Mouse (Mus musculus): ENCODE measurements around the gene Itpripl2. TPM values are rescaled to one million over a fixed set of nuclear protein-coding genes. Genes with fewer than 3 reads are reported as not detected.

Gene Itpripl2
- polyA plus RNA-seq, 1 experiment from 2014 or later = 1.1 TPM

- Histone ChIP-seq H3K9ac (ENCODE audit: low read depth, low read length) (no peak overlapping the region), H3K4me2 (no peak overlapping the region), H3K4me3 (ENCODE audit: low read depth, low read length) (no peak overlapping the region), H3K9me3 (ENCODE audit: control insufficient read depth, low read length) (no peaks in the 10 kb centered on the region), H3K27ac (ENCODE audit: low read depth, low read length) (no peak overlapping the region), H3K36me3 (ENCODE audit: control insufficient read depth, insufficient read depth, low read length) (no peaks in the 10 kb centered on the region), H3K27me3 (replicated peaks; ENCODE audit: control insufficient read depth, insufficient read depth, low read length) (peaks cover 22% of the 10 kb centered on the region), H3K4me1 (replicated peaks; ENCODE audit: control insufficient read depth, insufficient read depth, low read length) (peaks cover 6% of the 10 kb centered on the region)
- 84% methylated on average over 9 of the region's 9 CpGs for WGBS
- ATAC-seq (replicated peaks; ENCODE audit: low FRiP score) (no peak), DNase-seq (ENCODE audit: low spot score) (no peak)
Measured at GRCm38 (mm10) chr7:118493892-118494291, 2.1 kb upstream of the Itpripl2 start.

GRCm38 (mm10) chr7:118490666-118491430 lies 927 bp downstream of the Itpripl2 start:
- Histone ChIP-seq H3K4me1 (replicated peaks; ENCODE audit: control insufficient read depth, insufficient read depth, low read length) (peaks cover 10% of the 10 kb centered on the region), H3K36me3 (ENCODE audit: control insufficient read depth, insufficient read depth, low read length) (no peaks in the 10 kb centered on the region), H3K27ac (ENCODE audit: low read depth, low read length) (peak overlapping the region; percentile 65; the same call in 1 of the 2 replicates), H3K9ac (ENCODE audit: low read depth, low read length) (peak overlapping the region; percentile 76), H3K9me3 (ENCODE audit: control insufficient read depth, low read length) (no peaks in the 10 kb centered on the region), H3K4me2 (peak overlapping the region; percentile 83), H3K27me3 (replicated peaks; ENCODE audit: control insufficient read depth, insufficient read depth, low read length) (peaks cover 22% of the 10 kb centered on the region), H3K4me3 (ENCODE audit: low read depth, low read length) (peak overlapping the region; percentile 67)
- ATAC-seq (replicated peaks; ENCODE audit: low FRiP score) = peak; percentile 43
- DNase-seq (ENCODE audit: low spot score) = no peak
- WGBS = 6% methylated on average over 67 of the region's 67 CpGs

GRCm38 (mm10) chr7:118489706-118490665 lies 1.8 kb downstream of the Itpripl2 start:
- Histone ChIP-seq H3K4me3 (ENCODE audit: low read depth, low read length) (peak overlapping the region; percentile 67), H3K4me1 (replicated peaks; ENCODE audit: control insufficient read depth, insufficient read depth, low read length) (peaks cover 10% of the 10 kb centered on the region), H3K9me3 (ENCODE audit: control insufficient read depth, low read length) (no peaks in the 10 kb centered on the region), H3K9ac (ENCODE audit: low read depth, low read length) (no peak overlapping the region), H3K27ac (ENCODE audit: low read depth, low read length) (no peak overlapping the region), H3K4me2 (peak overlapping the region; percentile 83), H3K36me3 (ENCODE audit: control insufficient read depth, insufficient read depth, low read length) (no peaks in the 10 kb centered on the region), H3K27me3 (replicated peaks; ENCODE audit: control insufficient read depth, insufficient read depth, low read length) (peaks cover 22% of the 10 kb centered on the region)
- peak; percentile 32 for DNase-seq (ENCODE audit: low spot score)
- ATAC-seq (replicated peaks; ENCODE audit: low FRiP score) = no peak
- 52% methylated on average over 57 of the region's 57 CpGs for WGBS

- Histone ChIP-seq H3K4me2 (peak overlapping the region; percentile 31; the same call in 1 of the 2 replicates), H3K4me1 (replicated peaks; ENCODE audit: control insufficient read depth, insufficient read depth, low read length) (peaks cover 10% of the 10 kb centered on the region)
Measured at GRCm38 (mm10) chr7:118488060-118488664, 3.6 kb downstream of the Itpripl2 start.

GRCm38 (mm10) chr7:118486917-118487316 lies 4.9 kb downstream of the Itpripl2 start:
- Histone ChIP-seq H3K27me3 (replicated peaks; ENCODE audit: control insufficient read depth, insufficient read depth, low read length) (peaks cover 22% of the 10 kb centered on the region), H3K36me3 (ENCODE audit: control insufficient read depth, insufficient read depth, low read length) (no peaks in the 10 kb centered on the region), H3K4me1 (replicated peaks; ENCODE audit: control insufficient read depth, insufficient read depth, low read length) (peaks cover 8% of the 10 kb centered on the region), H3K9ac (ENCODE audit: low read depth, low read length) (no peak overlapping the region), H3K27ac (ENCODE audit: low read depth, low read length) (no peak overlapping the region), H3K4me3 (ENCODE audit: low read depth, low read length) (no peak overlapping the region), H3K4me2 (no peak overlapping the region), H3K9me3 (ENCODE audit: control insufficient read depth, low read length) (no peaks in the 10 kb centered on the region)
- ATAC-seq (replicated peaks; ENCODE audit: low FRiP score) (no peak), DNase-seq (ENCODE audit: low spot score) (no peak)
- WGBS = 62% methylated on average over 5 of the region's 5 CpGs

More at GRCm38 (mm10) chr7:118488060-118488664, 3.6 kb downstream of the Itpripl2 start:
- H3K36me3 ChIP-seq (ENCODE audit: control insufficient read depth, insufficient read depth, low read length) = no peaks in the 10 kb centered on the region
- peaks cover 22% of the 10 kb centered on the region for H3K27me3 ChIP-seq (replicated peaks; ENCODE audit: control insufficient read depth, insufficient read depth, low read length)
- 42% methylated on average over 8 of the region's 8 CpGs for WGBS
- no peak overlapping the region for H3K9ac ChIP-seq (ENCODE audit: low read depth, low read length)
- ATAC-seq (replicated peaks; ENCODE audit: low FRiP score) (no peak), DNase-seq (ENCODE audit: low spot score) (no peak)
- H3K4me3 ChIP-seq (ENCODE audit: low read depth, low read length) = no peak overlapping the region
- H3K27ac ChIP-seq (ENCODE audit: low read depth, low read length) = no peak overlapping the region
- no peaks in the 10 kb centered on the region for H3K9me3 ChIP-seq (ENCODE audit: control insufficient read depth, low read length)

- H3K4me3 ChIP-seq (ENCODE audit: low read depth, low read length) = no peak overlapping the region
- H3K27ac ChIP-seq (ENCODE audit: low read depth, low read length) = no peak overlapping the region
- WGBS = 64% methylated on average over 1 of the region's 1 CpGs
- ATAC-seq (replicated peaks; ENCODE audit: low FRiP score) = no peak
- peaks cover 4% of the 10 kb centered on the region; the same call in 1 of the 2 replicates for H3K4me1 ChIP-seq (replicated peaks; ENCODE audit: control insufficient read depth, insufficient read depth, low read length)
- H3K9ac ChIP-seq (ENCODE audit: low read depth, low read length) = no peak overlapping the region
- no peak overlapping the region for H3K4me2 ChIP-seq
- H3K36me3 ChIP-seq (ENCODE audit: control insufficient read depth, insufficient read depth, low read length) = no peaks in the 10 kb centered on the region
- no peak for DNase-seq (ENCODE audit: low spot score)
- no peaks in the 10 kb centered on the region for H3K9me3 ChIP-seq (ENCODE audit: control insufficient read depth, low read length)
- H3K27me3 ChIP-seq (replicated peaks; ENCODE audit: control insufficient read depth, insufficient read depth, low read length) = no peaks in the 10 kb centered on the region
Measured at GRCm38 (mm10) chr7:118483996-118484395, 7.8 kb downstream of the Itpripl2 start.

GRCm38 (mm10) chr7:118482001-118482400 lies 9.8 kb downstream of the Itpripl2 start:
- no peaks in the 10 kb centered on the region for H3K36me3 ChIP-seq (ENCODE audit: control insufficient read depth, insufficient read depth, low read length)
- ATAC-seq (replicated peaks; ENCODE audit: low FRiP score) = no peak

GRCm38 (mm10) chr7:118481047-118481810 lies 10.5 kb downstream of the Itpripl2 start:
- H3K36me3 ChIP-seq (ENCODE audit: control insufficient read depth, insufficient read depth, low read length) = no peaks in the 10 kb centered on the region
- H3K4me3 ChIP-seq (ENCODE audit: low read depth, low read length) = no peak overlapping the region
- H3K4me2 ChIP-seq = no peak overlapping the region
- ATAC-seq (replicated peaks; ENCODE audit: low FRiP score) = no peak
- no peak overlapping the region for H3K9ac ChIP-seq (ENCODE audit: low read depth, low read length)
- no peaks in the 10 kb centered on the region for H3K27me3 ChIP-seq (replicated peaks; ENCODE audit: control insufficient read depth, insufficient read depth, low read length)
- DNase-seq (ENCODE audit: low spot score) = no peak
- no peak overlapping the region for H3K27ac ChIP-seq (ENCODE audit: low read depth, low read length)
- no peaks in the 10 kb centered on the region for H3K4me1 ChIP-seq (replicated peaks; ENCODE audit: control insufficient read depth, insufficient read depth, low read length)
- 55% methylated on average over 10 of the region's 10 CpGs for WGBS
- no peaks in the 10 kb centered on the region for H3K9me3 ChIP-seq (ENCODE audit: control insufficient read depth, low read length)

More at GRCm38 (mm10) chr7:118482001-118482400, 9.8 kb downstream of the Itpripl2 start:
- no peaks in the 10 kb centered on the region for H3K9me3 ChIP-seq (ENCODE audit: control insufficient read depth, low read length)
- H3K27me3 ChIP-seq (replicated peaks; ENCODE audit: control insufficient read depth, insufficient read depth, low read length) = no peaks in the 10 kb centered on the region
- no peak overlapping the region for H3K4me2 ChIP-seq
- H3K4me1 ChIP-seq (replicated peaks; ENCODE audit: control insufficient read depth, insufficient read depth, low read length) = no peaks in the 10 kb centered on the region
- DNase-seq (ENCODE audit: low spot score) = no peak
- no peak overlapping the region for H3K27ac ChIP-seq (ENCODE audit: low read depth, low read length)
- no peak overlapping the region for H3K9ac ChIP-seq (ENCODE audit: low read depth, low read length)
- H3K4me3 ChIP-seq (ENCODE audit: low read depth, low read length) = no peak overlapping the region
- 80% methylated on average over 2 of the region's 2 CpGs for WGBS

Data from liver, embryonic 11.5 days (tissue).